Mouse (Mus musculus): ENCODE data around the gene Vangl2.

The Vangl2 gene

DNA sequence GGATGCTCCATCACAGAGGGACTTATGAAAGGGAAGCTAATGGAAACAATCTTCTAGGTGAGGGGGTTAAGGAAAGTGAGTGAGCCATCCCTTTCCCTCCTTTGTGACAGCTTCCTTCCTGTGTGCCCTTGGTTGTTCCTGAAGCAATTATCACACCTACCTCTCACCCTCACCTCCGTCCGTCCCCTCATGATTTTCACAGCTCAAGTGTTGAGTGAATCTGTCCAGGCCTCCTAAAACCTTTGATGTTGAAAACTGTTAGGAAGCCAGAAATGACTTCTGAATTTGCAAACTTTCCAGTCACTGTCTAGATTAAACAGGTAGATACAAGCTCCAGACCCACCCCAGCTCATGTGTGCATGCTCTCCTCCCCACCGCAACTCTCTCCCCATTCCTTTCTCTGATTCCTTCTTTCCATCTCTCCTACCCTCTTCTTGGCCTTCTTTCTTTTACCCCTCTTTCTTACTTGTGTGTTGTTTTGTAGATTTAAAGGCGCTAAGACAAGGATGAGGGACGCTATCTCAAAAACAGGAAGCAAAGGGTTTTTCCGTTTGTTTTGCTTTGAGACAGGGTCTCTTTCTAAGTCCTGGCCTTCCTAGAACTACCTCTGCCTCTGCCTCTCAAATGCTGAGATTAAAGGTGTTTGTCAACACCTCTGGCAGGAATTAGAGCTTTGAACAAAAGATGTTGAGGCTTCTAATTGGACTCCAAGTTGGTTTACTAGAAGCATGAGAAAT is 62.0 kb downstream of the Vangl2 start:
- DNase-seq (ENCODE audit: inconsistent ontology term), result no peak

DNA sequence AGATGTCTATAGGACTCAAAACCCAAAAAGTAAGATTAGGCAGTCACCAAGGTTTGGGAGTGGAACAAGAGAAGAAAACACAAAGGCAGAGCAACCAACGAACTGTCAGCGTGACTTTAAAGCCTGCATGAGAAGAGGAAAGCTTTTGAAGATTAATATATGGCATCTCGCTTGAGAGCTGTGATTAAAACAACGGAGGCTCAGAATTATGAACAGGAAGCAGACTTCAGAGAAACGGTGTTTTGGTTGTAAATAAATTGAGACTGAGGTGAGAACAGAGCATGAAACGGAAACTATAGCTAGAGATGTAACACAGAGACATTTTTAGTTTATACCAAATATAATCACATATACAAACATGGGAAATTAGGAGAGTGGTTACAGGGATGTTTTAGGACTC is 64.6 kb downstream of the Vangl2 start:
- no peak for DNase-seq (ENCODE audit: inconsistent ontology term)

DNA sequence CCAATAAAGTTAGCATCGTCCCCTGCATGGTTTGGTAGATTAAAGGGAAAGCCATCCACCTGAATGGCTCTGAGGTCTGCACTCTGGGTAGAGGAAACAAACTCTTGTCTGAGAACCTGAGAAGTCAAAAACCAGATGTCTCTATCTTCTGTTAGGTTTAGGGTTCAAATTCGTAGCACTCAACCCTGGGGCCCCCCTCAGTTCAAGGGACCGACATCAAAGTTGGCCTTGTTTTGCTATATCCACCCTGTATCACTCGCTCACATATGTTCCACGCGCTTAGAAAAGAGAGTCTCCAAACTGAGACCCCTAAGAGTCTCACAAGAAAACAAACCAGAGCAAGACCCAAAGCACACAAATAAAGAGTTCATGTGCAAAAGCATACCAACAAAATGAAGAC is 66.5 kb downstream of the Vangl2 start:
- DNase-seq (ENCODE audit: inconsistent ontology term), result no peak

DNA sequence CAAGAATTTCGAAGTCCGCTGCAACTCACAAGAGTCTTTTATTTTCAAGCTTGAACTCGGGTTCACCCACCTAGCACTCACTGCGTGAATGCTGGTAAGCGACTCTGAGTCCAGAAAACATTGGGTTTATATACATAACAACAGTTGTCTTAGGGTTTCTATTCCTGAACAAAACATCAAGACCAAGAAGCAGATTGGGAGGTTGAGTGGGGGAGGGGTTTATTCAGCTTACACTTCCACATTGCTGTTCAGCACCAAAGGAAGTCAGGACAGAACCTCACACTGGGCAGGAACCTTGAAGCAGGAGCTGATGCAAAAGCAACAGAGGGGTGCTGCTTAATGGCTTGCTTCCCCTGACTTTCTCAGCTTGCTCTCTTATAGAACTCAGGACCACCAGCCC is 67.5 kb downstream of the Vangl2 start:
- DNase-seq (ENCODE audit: inconsistent ontology term), result no peak

DNA sequence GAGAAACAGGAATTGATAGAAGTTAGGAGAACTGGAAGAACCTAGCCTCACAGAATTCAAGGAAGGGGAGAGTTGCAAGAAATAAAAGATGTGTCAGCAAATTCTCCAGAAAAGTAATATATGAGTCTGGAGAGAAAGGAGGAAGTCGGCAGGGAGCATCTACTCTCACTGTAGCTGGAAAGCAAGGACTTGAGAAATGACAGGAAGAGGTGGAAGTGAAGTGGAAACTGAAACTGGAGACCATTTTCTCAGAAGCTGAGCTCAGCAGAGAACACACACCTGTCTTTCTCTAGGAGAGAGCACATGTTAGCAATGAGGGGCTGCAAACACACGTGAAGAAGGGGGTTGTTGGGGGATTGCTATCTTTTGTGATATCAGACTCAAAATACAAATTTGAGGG is 70.8 kb downstream of the Vangl2 start:
- DNase-seq (ENCODE audit: inconsistent ontology term), result no peak

DNA sequence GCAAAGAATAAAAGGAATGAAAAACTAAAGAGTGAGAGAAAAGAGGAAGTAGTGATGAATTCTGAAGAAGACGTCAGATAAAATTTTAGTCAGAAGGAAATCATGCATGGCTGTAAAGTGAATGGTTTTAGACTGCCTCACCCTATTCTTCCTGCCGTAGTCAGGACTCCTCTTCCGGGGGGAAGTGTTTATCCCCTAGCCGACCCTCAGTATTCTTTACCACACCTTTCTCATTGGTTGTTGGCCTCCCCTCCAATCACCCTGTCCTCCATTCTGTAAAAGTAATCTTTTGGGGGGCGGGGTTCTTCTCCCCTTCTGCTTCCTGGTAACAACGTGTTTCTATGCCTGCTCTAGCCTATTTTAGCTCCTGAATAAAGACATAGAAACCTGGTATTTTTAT is 73.2 kb downstream of the Vangl2 start:
- DNase-seq (ENCODE audit: inconsistent ontology term), result no peak

Data from Muller cell, postnatal 12 days (primary cell).